9 mouse cellular contexts compared by ENCODE assay signal in the genomic region with DNA sequence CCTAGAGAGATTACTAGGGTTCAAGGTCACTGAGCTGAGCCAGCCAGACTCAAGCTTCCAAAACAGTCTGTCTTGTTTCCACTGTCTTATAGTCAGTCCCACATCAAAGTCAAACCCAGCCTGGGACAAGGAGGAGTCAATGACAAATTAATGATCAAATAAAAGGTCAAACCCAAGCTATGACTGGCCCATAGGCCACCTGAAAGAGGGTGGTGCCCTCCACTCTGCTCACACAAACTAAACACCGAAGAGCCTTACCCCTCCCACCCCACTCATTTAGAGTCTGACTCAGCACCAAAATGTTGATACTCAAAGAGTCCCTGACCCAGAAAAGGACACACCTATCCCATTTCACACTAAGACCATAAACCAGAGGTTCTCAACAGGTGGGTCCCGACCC. TPM values are rescaled to one million over a fixed set of nuclear protein-coding genes. Genes with fewer than 3 reads are reported as not detected.
DNase-seq lines count a peak whose midpoint lies in the region; ATAC-seq and TF ChIP-seq lines count a peak whose summit lies in the region.
"Had no signal": no experiment of that assay in that cellular context is flagged by ENCODE, and none has a peak within 500 bp of the region (broad histone marks: within the 10 kb centered on the region; RNA-seq: fewer than 3 reads in every experiment).

No protein-coding gene starts in this region.

- peak overlapping the region; percentile 82; the same call in 1 of the 2 replicates for H3K4me3 ChIP-seq in forebrain, embryonic 13.5 days
- H3K4me3 ChIP-seq in forebrain, postnatal 0 days (ENCODE audit: low read depth, low read length), result no peak overlapping the region
- no peak overlapping the region for H3K4me3 ChIP-seq in midbrain, postnatal 0 days (ENCODE audit: low read depth, low read length)

- whole genome bisulfite sequencing in forebrain, embryonic 13.5 days, result 77% methylated on average over 2 of the region's 2 CpGs
- 92% methylated on average over 2 of the region's 2 CpGs for WGBS in forebrain, postnatal 0 days
- WGBS in midbrain, postnatal 0 days, result 95% methylated on average over 2 of the region's 2 CpGs

- TF ChIP-seq CTCF in forebrain, postnatal 0 days (IDR thresholded peaks at IDR 0.05; ENCODE audit: low read depth), result no peak
- no peak for TF ChIP-seq CTCF in midbrain, postnatal 0 days (IDR thresholded peaks at IDR 0.05)

- no peak for ATAC-seq in forebrain, embryonic 13.5 days
- ATAC-seq in forebrain, postnatal 0 days, result no peak
- no peak for ATAC-seq in midbrain, postnatal 0 days (ENCODE audit: low FRiP score)
- no peak for ATAC-seq in frontal cortex, adult (ENCODE audit: low TSS enrichment)

- peak overlapping the region; percentile 85; the same call in 1 of the 2 replicates for H3K4me2 ChIP-seq in forebrain, embryonic 13.5 days
- no peak overlapping the region for H3K4me2 ChIP-seq in forebrain, postnatal 0 days (ENCODE audit: low read depth)
- H3K4me2 ChIP-seq in midbrain, postnatal 0 days (ENCODE audit: low read depth, low read length, poor library complexity, severe bottlenecking), result peak overlapping the region; percentile 85; the same call in 1 of the 2 replicates

- DNase-seq in forebrain, postnatal 0 days, result no peak
- peak; percentile 30 to 52 for DNase-seq in kidney, adult 8-10 months
- DNase-seq in kidney, postnatal 14 days, result no peak
- DNase-seq in induced T-regulatory cell, adult 2 months (ENCODE audit: low read depth), result peak; percentile 69
- no peak for DNase-seq in midbrain, postnatal 0 days (ENCODE audit: low spot score)
- no peak for DNase-seq in gastrocnemius, adult 8-10 months (ENCODE audit: low spot score in 2 of 2)
- DNase-seq: cerebellum, adult 11 months had no signal

- peaks cover 34% of the 10 kb centered on the region for H3K36me3 ChIP-seq in forebrain, embryonic 13.5 days (ENCODE audit: poor library complexity, severe bottlenecking)
- H3K36me3 ChIP-seq in forebrain, postnatal 0 days (ENCODE audit: insufficient read depth), result peaks cover 27% of the 10 kb centered on the region
- H3K36me3 ChIP-seq in midbrain, postnatal 0 days (ENCODE audit: insufficient read depth, low read length), result peaks cover 16% of the 10 kb centered on the region

- no peaks in the 10 kb centered on the region for H3K9me3 ChIP-seq in forebrain, embryonic 13.5 days (replicated peaks)
- no peaks in the 10 kb centered on the region for H3K9me3 ChIP-seq in forebrain, postnatal 0 days (ENCODE audit: low read length)
- no peaks in the 10 kb centered on the region for H3K9me3 ChIP-seq in midbrain, postnatal 0 days (ENCODE audit: low read length)

- H3K9ac ChIP-seq in forebrain, embryonic 13.5 days, result no peak overlapping the region; the same call in 1 of the 2 replicates
- no peak overlapping the region for H3K9ac ChIP-seq in forebrain, postnatal 0 days
- no peak overlapping the region for H3K9ac ChIP-seq in midbrain, postnatal 0 days (replicated peaks; ENCODE audit: low read length, poor library complexity, severe bottlenecking)

- H3K27ac ChIP-seq in forebrain, embryonic 13.5 days, result no peak overlapping the region
- H3K27ac ChIP-seq in forebrain, postnatal 0 days (ENCODE audit: low read depth, low read length), result no peak overlapping the region
- no peak overlapping the region for H3K27ac ChIP-seq in midbrain, postnatal 0 days (ENCODE audit: low read depth, low read length)

- H3K4me1 ChIP-seq in forebrain, embryonic 13.5 days, result peaks cover 23% of the 10 kb centered on the region
- peaks cover 10% of the 10 kb centered on the region; the same call in 1 of the 2 replicates for H3K4me1 ChIP-seq in forebrain, postnatal 0 days (ENCODE audit: insufficient read depth)
- peaks cover 9% of the 10 kb centered on the region; the same call in 1 of the 2 replicates for H3K4me1 ChIP-seq in midbrain, postnatal 0 days (ENCODE audit: insufficient read depth, low read length)

- no peaks in the 10 kb centered on the region for H3K27me3 ChIP-seq in forebrain, embryonic 13.5 days
- no peaks in the 10 kb centered on the region for H3K27me3 ChIP-seq in forebrain, postnatal 0 days (ENCODE audit: insufficient read depth, low read length)
- H3K27me3 ChIP-seq in midbrain, postnatal 0 days (ENCODE audit: insufficient read depth, low read length), result no peaks in the 10 kb centered on the region

RNA-seq across cellular contexts. Expression of gene Dnase1l2, which starts 10.5 kb away (rescaled TPM):
- polyA plus RNA-seq in forebrain, embryonic 13.5 days (2015; fragmentation: Nextera tagmentation; extraction: Ambion mirVana), result 4.4 and 4.7 TPM in 2 replicates
- 4.7 and 6.2 TPM in 2 replicates for total RNA-seq in forebrain, postnatal 0 days (2014; rRNA removed)
- 0.82 and 0.92 TPM in 2 replicates for polyA plus RNA-seq in forebrain, postnatal 0 days (2015; fragmentation: Nextera tagmentation; extraction: Ambion mirVana)
- total RNA-seq in midbrain, postnatal 0 days (2014; rRNA removed), result 5.0 and 5.6 TPM in 2 replicates
- 0.94 and 1.1 TPM in 2 replicates for polyA plus RNA-seq in midbrain, postnatal 0 days (2015; fragmentation: Nextera tagmentation; extraction: Ambion mirVana)
- 1 to 10 TPM in 1 of 4 experiments, under 1 TPM in 3; 0.15 to 1.0 (median 0.79) TPM for total RNA-seq in gastrocnemius, adult 8-10 months (2022)

RNA-seq across cellular contexts. Expression of gene E4f1, which starts 16.7 kb away (rescaled TPM):
- 38.8 and 39.8 TPM in 2 replicates for polyA plus RNA-seq in forebrain, embryonic 13.5 days (2015; fragmentation: Nextera tagmentation; extraction: Ambion mirVana)
- 34.2 and 37.5 TPM in 2 replicates for total RNA-seq in forebrain, postnatal 0 days (2014; rRNA removed)
- polyA plus RNA-seq in forebrain, postnatal 0 days (2015; fragmentation: Nextera tagmentation; extraction: Ambion mirVana), result 9.2 and 25.6 TPM in 2 replicates
- total RNA-seq in midbrain, postnatal 0 days (2014; rRNA removed), result 35.1 and 38.0 TPM in 2 replicates
- polyA plus RNA-seq in midbrain, postnatal 0 days (2015; fragmentation: Nextera tagmentation; extraction: Ambion mirVana), result 25.6 and 30.6 TPM in 2 replicates
- total RNA-seq in gastrocnemius, adult 8-10 months (2022), result 10 to 100 TPM; 13.6 to 14.6 (median 14.2) TPM

RNA-seq across cellular contexts. Expression of gene Pgp, which starts 16.8 kb away (rescaled TPM):
- polyA plus RNA-seq in forebrain, embryonic 13.5 days (2015; fragmentation: Nextera tagmentation; extraction: Ambion mirVana), result 52.3 and 56.7 TPM in 2 replicates
- total RNA-seq in forebrain, postnatal 0 days (2014; rRNA removed), result 37.8 and 39.5 TPM in 2 replicates
- 68.1 and 72.5 TPM in 2 replicates for polyA plus RNA-seq in forebrain, postnatal 0 days (2015; fragmentation: Nextera tagmentation; extraction: Ambion mirVana)
- 49.6 and 50.1 TPM in 2 replicates for total RNA-seq in midbrain, postnatal 0 days (2014; rRNA removed)
- polyA plus RNA-seq in midbrain, postnatal 0 days (2015; fragmentation: Nextera tagmentation; extraction: Ambion mirVana), result 86.8 and 88.7 TPM in 2 replicates
- total RNA-seq in gastrocnemius, adult 8-10 months (2022), result 10 to 100 TPM; 55.1 to 60.3 (median 60.2) TPM

RNA-seq across cellular contexts. Expression of gene Bricd5, which starts 20.3 kb away (rescaled TPM):
- polyA plus RNA-seq in forebrain, embryonic 13.5 days (2015; fragmentation: Nextera tagmentation; extraction: Ambion mirVana), result 0.26 TPM in 1 of 2 replicates, not detected in the other
- 1.2 and 2.0 TPM in 2 replicates for total RNA-seq in forebrain, postnatal 0 days (2014; rRNA removed)
- 1.6 and 4.3 TPM in 2 replicates for polyA plus RNA-seq in forebrain, postnatal 0 days (2015; fragmentation: Nextera tagmentation; extraction: Ambion mirVana)
- total RNA-seq in midbrain, postnatal 0 days (2014; rRNA removed), result 0.57 TPM in 1 of 2 replicates, not detected in the other
- 0.83 and 0.95 TPM in 2 replicates for polyA plus RNA-seq in midbrain, postnatal 0 days (2015; fragmentation: Nextera tagmentation; extraction: Ambion mirVana)
- total RNA-seq in gastrocnemius, adult 8-10 months (2022), result not detected

RNA-seq across cellular contexts. Expression of gene Mlst8, which starts 25.5 kb away (rescaled TPM):
- polyA plus RNA-seq in forebrain, embryonic 13.5 days (2015; fragmentation: Nextera tagmentation; extraction: Ambion mirVana), result 33.9 and 39.1 TPM in 2 replicates
- total RNA-seq in forebrain, postnatal 0 days (2014; rRNA removed), result 36.5 and 45.5 TPM in 2 replicates
- polyA plus RNA-seq in forebrain, postnatal 0 days (2015; fragmentation: Nextera tagmentation; extraction: Ambion mirVana), result 23.9 and 28.2 TPM in 2 replicates
- 51.8 and 60.8 TPM in 2 replicates for total RNA-seq in midbrain, postnatal 0 days (2014; rRNA removed)
- 28.4 and 29.5 TPM in 2 replicates for polyA plus RNA-seq in midbrain, postnatal 0 days (2015; fragmentation: Nextera tagmentation; extraction: Ambion mirVana)
- total RNA-seq in gastrocnemius, adult 8-10 months (2022), result 10 to 100 TPM in 2 of 4 experiments, 1 to 10 TPM in 2; 8.2 to 11.3 (median 9.6) TPM

Comparison
In these comparisons a context has a peak if more than half of its experiments do, and no peak if none do; other contexts are left out.
1. DNase-seq: peak in kidney, adult 8-10 months (2 of 2) and induced T-regulatory cell, adult 2 months (single experiment); none in forebrain, postnatal 0 days (single experiment), kidney, postnatal 14 days (single experiment), midbrain, postnatal 0 days (single experiment) and gastrocnemius, adult 8-10 months (0 of 2).